Mouse (Mus musculus) liver, embryonic 14 days (tissue): ENCODE measurements around the gene Trip6. TPM values are rescaled to one million over a fixed set of nuclear protein-coding genes. Genes with fewer than 3 reads are reported as not detected.

Experiments
- polyA plus RNA-seq: library from polyadenylated mRNA; depleted of rRNA; stranded (reverse); fragments of >200 nt; gene quantifications from 2 replicates; pipeline ENCODE4 v1.2.3, GENCODE M21; 2012; rRNA removed

Trip6 gene
- 6.6 and 7.1 TPM in 2 replicates for polyA plus RNA-seq

GRCm38 (mm10) chr5:137314193-137315083, at the start of gene Trip6:
Trip6 (minus strand) TSS chr5:137314404.

GRCm38 (mm10) chr5:137349384-137350204, 35.4 kb upstream of the Trip6 start, which contains the start of gene Ephb4:
Ephb4 (plus strand) TSS chr5:137350109.

GRCm38 (mm10) chr5:137333512-137334174, 19.4 kb upstream of the Trip6 start, which contains the start of gene Slc12a9:
Slc12a9 (minus strand) TSS chr5:137333597.

GRCm38 (mm10) chr5:137307071-137307912, 6.9 kb downstream of the Trip6 start, which contains the start of gene Srrt:
Srrt (minus strand) TSS chr5:137307674.

GRCm38 (mm10) chr5:137293839-137294743, 20.1 kb downstream of the Trip6 start, which contains the start of gene Ufsp1:
Ufsp1 (plus strand) TSS chr5:137294629.

GRCm38 (mm10) chr5:137287032-137287952, 26.9 kb downstream of the Trip6 start, which contains the start of gene Ache:
Ache (plus strand) TSS chr5:137287519.

Other genes with a start within 250 kb of the Trip6 start
- 0.17 and 0.20 TPM in 2 replicates for gene Serpine1, start 242.1 kb downstream of the Trip6 start, polyA plus RNA-seq
- 4.1 and 6.0 TPM in 2 replicates for gene Trim56, start 198.2 kb downstream of the Trip6 start, polyA plus RNA-seq
- not detected in 2 replicates for gene Muc3, start 165.1 kb downstream of the Trip6 start, polyA plus RNA-seq
- gene Muc3a, start 102.0 kb downstream of the Trip6 start, polyA plus RNA-seq: 0.06 and 0.08 TPM in 2 replicates
- gene Ache, start 26.9 kb downstream of the Trip6 start, polyA plus RNA-seq: 15.0 and 20.1 TPM in 2 replicates
- 7.1 and 9.5 TPM in 2 replicates for gene Ufsp1, start 19.8 kb downstream of the Trip6 start, polyA plus RNA-seq
- 103 and 106 TPM in 2 replicates for gene Srrt, start 6.7 kb downstream of the Trip6 start, polyA plus RNA-seq
- 2.0 and 2.3 TPM in 2 replicates for gene Slc12a9, start 19.2 kb upstream of the Trip6 start, polyA plus RNA-seq
- 7.3 and 7.7 TPM in 2 replicates for gene Ephb4, start 35.7 kb upstream of the Trip6 start, polyA plus RNA-seq
- gene Zan, start 162.7 kb upstream of the Trip6 start, polyA plus RNA-seq: 0.14 and 0.20 TPM in 2 replicates
- 20.0 and 23.2 TPM in 2 replicates for gene Pop7, start 188.1 kb upstream of the Trip6 start, polyA plus RNA-seq
- gene Gigyf1, start 204.1 kb upstream of the Trip6 start, polyA plus RNA-seq: 5.6 and 5.7 TPM in 2 replicates
- gene Epo, start 218.8 kb upstream of the Trip6 start, polyA plus RNA-seq: 0.26 and 0.44 TPM in 2 replicates
- 173 and 208 TPM in 2 replicates for gene Gnb2, start 219.1 kb upstream of the Trip6 start, polyA plus RNA-seq
- 0.03 TPM in 1 of 2 replicates, not detected in the other for gene Actl6b, start 239.1 kb upstream of the Trip6 start, polyA plus RNA-seq